Mouse (Mus musculus) frontal cortex, postnatal 25 days (tissue): ENCODE results near the gene Mrnip.

Experiments
- DNase-seq, 2 experiments: peaks; one replicate each; pipeline ENCODE4 v3.0.0; 2022; ENCODE audit warnings: low spot score in 2 of 2

Gene Mrnip

GRCm38 (mm10) chr11:50159347-50159746 lies 14.9 kb upstream of the Mrnip start:
- no peak for DNase-seq

- peak in 1 of 2 experiments; percentile 33 for DNase-seq
Observed at GRCm38 (mm10) chr11:50161578-50162304, 12.5 kb upstream of the Mrnip start.

GRCm38 (mm10) chr11:50162338-50163050 lies 11.8 kb upstream of the Mrnip start:
- no peak for DNase-seq

- DNase-seq: no peak
Observed at GRCm38 (mm10) chr11:50168352-50168751, 5.9 kb upstream of the Mrnip start.

- DNase-seq: peak; percentile 88 to 94
Observed at GRCm38 (mm10) chr11:50174730-50175187, 515 bp downstream of the Mrnip start.

- no peak for DNase-seq
Observed at GRCm38 (mm10) chr11:50176351-50176750, 2.1 kb downstream of the Mrnip start.

- DNase-seq: no peak
Observed at GRCm38 (mm10) chr11:50177111-50177510, 2.9 kb downstream of the Mrnip start.

- no peak for DNase-seq
Observed at GRCm38 (mm10) chr11:50178532-50179488, 4.6 kb downstream of the Mrnip start.

- no peak for DNase-seq
Observed at GRCm38 (mm10) chr11:50180478-50181231, 6.4 kb downstream of the Mrnip start.

GRCm38 (mm10) chr11:50182702-50183101 lies 8.5 kb downstream of the Mrnip start:
- DNase-seq: no peak

GRCm38 (mm10) chr11:50184788-50185187 lies 10.5 kb downstream of the Mrnip start:
- no peak for DNase-seq

GRCm38 (mm10) chr11:50188682-50189081 lies 14.4 kb downstream of the Mrnip start:
- no peak for DNase-seq

- DNase-seq: no peak
Observed at GRCm38 (mm10) chr11:50190362-50190761, 16.1 kb downstream of the Mrnip start.

GRCm38 (mm10) chr11:50192278-50192677 lies 18.0 kb downstream of the Mrnip start:
- DNase-seq: no peak

GRCm38 (mm10) chr11:50194070-50194469 lies 19.8 kb downstream of the Mrnip start:
- no peak for DNase-seq

GRCm38 (mm10) chr11:50194793-50195192 lies 20.5 kb downstream of the Mrnip start:
- no peak for DNase-seq

- no peak for DNase-seq
Observed at GRCm38 (mm10) chr11:50197500-50197899, 23.3 kb downstream of the Mrnip start.

GRCm38 (mm10) chr11:50198219-50198846 lies 24.1 kb downstream of the Mrnip start:
- DNase-seq: no peak

GRCm38 (mm10) chr11:50198916-50199315 lies 24.7 kb downstream of the Mrnip start:
- DNase-seq: no peak

GRCm38 (mm10) chr11:50200613-50201012 lies 26.4 kb downstream of the Mrnip start:
- no peak for DNase-seq

- DNase-seq: no peak
Observed at GRCm38 (mm10) chr11:50201590-50201989, 27.3 kb downstream of the Mrnip start.
